Mouse (Mus musculus) kidney, embryonic 14.5 days (tissue): Measurements from ENCODE around the gene Spag9. TPM values are rescaled to one million over a fixed set of nuclear protein-coding genes. Genes with fewer than 3 reads are reported as not detected.
"Not testable (repeated sequence)": the region's sequence is repeated elsewhere in the genome, so short reads cannot be mapped to it uniquely, and the experiment has no call there.

Experiments
- ATAC-seq: fragments of 200-750 bp; cut with Nextera tagmentation; 2 replicates; pipeline ENCODE4 v1.8.0; 2017; ENCODE audit warnings: moderate number of reproducible peaks, mild to moderate bottlenecking, moderate TSS enrichment, moderate library complexity; ENCODE audit not compliant: low FRiP score, low TSS enrichment
- H3K27ac ChIP-seq: fragments of 300-500 bp; sonication (generic); 2 replicates; pipeline ENCODE4 v1.5.1; 2014; ENCODE audit warnings: low read depth, mild to moderate bottlenecking, low read length, moderate library complexity, mixed read lengths
- H3K27me3 ChIP-seq: fragments of 300-500 bp; sonication (generic); 2 replicates; pipeline ENCODE4 v1.6.1; 2014; ENCODE audit warnings: mild to moderate bottlenecking, low read length; ENCODE audit not compliant: control insufficient read depth, insufficient read depth
- H3K36me3 ChIP-seq: fragments of 300-500 bp; sonication (generic); 2 replicates; pipeline ENCODE4 v1.6.1; 2014; ENCODE audit warnings: low read length, mixed read lengths; ENCODE audit not compliant: control insufficient read depth, insufficient read depth
- H3K4me1 ChIP-seq: fragments of 300-500 bp; sonication (generic); 2 replicates; pipeline ENCODE4 v1.6.1; 2014; ENCODE audit warnings: low read length, mixed read lengths; ENCODE audit not compliant: control insufficient read depth, insufficient read depth
- H3K4me2 ChIP-seq: fragments of 300-500 bp; sonication (generic); replicated peaks from 2 replicates; pipeline ENCODE4 v1.6.1; 2014; ENCODE audit warnings: low read depth, mild to moderate bottlenecking, low read length
- H3K4me3 ChIP-seq: fragments of 300-500 bp; sonication (generic); 2 replicates; pipeline ENCODE4 v1.5.1; 2014; ENCODE audit warnings: mild to moderate bottlenecking, low read length
- H3K9ac ChIP-seq: fragments of 300-500 bp; sonication (generic); 2 replicates; pipeline ENCODE4 v1.6.1; 2014; ENCODE audit warnings: low read depth, mild to moderate bottlenecking, low read length, moderate library complexity
- H3K9me3 ChIP-seq: fragments of 300-500 bp; sonication (generic); 2 replicates; pipeline ENCODE4 v1.6.1; 2016; ENCODE audit warnings: low read length; ENCODE audit not compliant: control insufficient read depth
- WGBS: fragments of 180-500 bp; shearing (Covaris S2); extraction: QIAGEN DNeasy Blood & Tissue Kit; methylation state at CpG from one replicate; pipeline ENCODE4 v1.1.7; 2014; 5-methylcytosine and 5-hydroxymethylcytosine counted together
- polyA plus RNA-seq: library from polyadenylated mRNA; unstranded; fragments of >200 nt; fragmentation: Nextera tagmentation; extraction: Ambion mirVana; gene quantifications from 2 replicates; pipeline ENCODE4 v1.2.1, GENCODE M21; 2014

The Spag9 gene
- polyA plus RNA-seq, 1 experiment from 2014 or later = 55.1 TPM

GRCm38 (mm10) chr11:94063941-94064340 lies 68.0 kb downstream of the Spag9 start:
- Histone ChIP-seq H3K9ac (no peak overlapping the region), H3K4me2 (no peak overlapping the region), H3K4me1 (no peaks in the 10 kb centered on the region), H3K9me3 (no peaks in the 10 kb centered on the region), H3K4me3 (no peak overlapping the region), H3K36me3 (peaks cover 12% of the 10 kb centered on the region; the same call in 1 of the 2 replicates), H3K27me3 (no peaks in the 10 kb centered on the region), H3K27ac (no peak overlapping the region)
- WGBS = 95% methylated on average over 5 of the region's 5 CpGs
- no peak for ATAC-seq

DNA sequence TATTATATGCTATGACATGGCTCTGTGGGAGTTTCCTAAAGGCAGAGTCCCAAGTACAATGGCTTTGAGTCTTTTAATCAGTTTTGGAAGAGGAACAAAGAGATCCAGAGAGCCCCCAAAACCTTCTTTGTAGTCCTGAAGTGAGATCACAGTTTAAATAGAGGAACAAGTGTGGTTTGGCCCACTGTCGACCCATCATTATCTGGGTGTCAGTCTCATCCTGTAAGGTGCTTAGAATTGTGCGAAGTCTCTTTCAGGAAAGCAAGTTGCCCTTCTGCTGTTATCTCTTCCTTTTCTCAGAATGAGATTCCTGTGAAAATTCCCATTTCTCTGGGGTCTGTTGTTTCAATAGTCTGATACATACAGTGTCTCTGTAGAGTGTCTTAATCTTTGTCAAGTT lies 74.6 kb downstream of the Spag9 start:
- no peak for ATAC-seq
- no peaks in the 10 kb centered on the region for H3K4me1 ChIP-seq
- H3K27me3 ChIP-seq = no peaks in the 10 kb centered on the region
- H3K4me2 ChIP-seq = no peak overlapping the region
- H3K36me3 ChIP-seq = peaks cover 27% of the 10 kb centered on the region; the same call in 1 of the 2 replicates
- no peak overlapping the region for H3K4me3 ChIP-seq
- no peaks in the 10 kb centered on the region for H3K9me3 ChIP-seq
- WGBS = 82% methylated on average over 2 of the region's 2 CpGs
- no peak overlapping the region for H3K27ac ChIP-seq
- no peak overlapping the region for H3K9ac ChIP-seq

DNA sequence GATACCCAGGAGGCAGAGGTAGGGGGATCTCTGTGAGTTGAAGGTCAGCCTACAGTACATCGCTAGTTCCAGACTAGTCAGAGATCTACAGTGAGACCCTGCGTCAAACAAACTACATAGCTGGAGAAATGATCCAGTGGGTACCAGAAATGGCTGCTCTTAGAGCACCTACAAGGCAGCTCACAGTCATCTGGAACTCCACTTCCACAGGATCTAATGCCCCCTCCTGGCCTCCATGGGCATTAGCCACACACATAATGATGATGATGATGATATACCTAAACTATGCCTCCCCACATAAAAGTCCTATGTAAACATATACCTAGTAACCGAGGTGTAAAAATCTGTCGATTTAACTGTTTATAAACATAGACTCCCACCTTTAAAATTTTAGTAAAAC lies 77.4 kb downstream of the Spag9 start:
- Histone ChIP-seq H3K4me3 (no peak overlapping the region), H3K9me3 (no peaks in the 10 kb centered on the region), H3K27ac (no peak overlapping the region), H3K9ac (no peak overlapping the region), H3K4me1 (no peaks in the 10 kb centered on the region), H3K27me3 (no peaks in the 10 kb centered on the region), H3K36me3 (peaks cover 26% of the 10 kb centered on the region; the same call in 1 of the 2 replicates), H3K4me2 (no peak overlapping the region)
- WGBS = 92% methylated on average over 4 of the region's 4 CpGs
- ATAC-seq = no peak

DNA sequence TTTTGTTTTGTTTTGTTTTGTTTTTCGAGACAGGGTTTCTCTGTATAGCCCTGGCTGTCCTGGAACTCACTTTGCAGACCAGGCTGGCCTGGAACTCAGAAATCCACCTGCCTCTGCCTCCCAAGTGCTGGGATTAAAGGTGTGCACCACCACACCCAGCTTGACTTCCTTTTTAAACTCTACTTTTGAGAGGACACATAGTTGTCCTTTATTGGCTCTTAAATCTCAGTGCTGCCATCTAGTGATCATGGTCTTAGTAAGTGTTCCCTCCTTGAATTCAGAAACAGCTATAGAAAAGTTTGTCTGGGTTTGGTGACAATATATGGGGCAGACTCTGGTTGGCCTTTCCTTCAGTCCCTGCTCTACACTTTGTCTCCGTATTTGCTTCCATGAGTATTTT lies 91.1 kb downstream of the Spag9 start:
- peaks cover 61% of the 10 kb centered on the region for H3K36me3 ChIP-seq
- H3K9me3 ChIP-seq, H3K4me3 ChIP-seq, H3K27me3 ChIP-seq, H3K9ac ChIP-seq, H3K4me2 ChIP-seq, H3K27ac ChIP-seq, H3K4me1 ChIP-seq, ATAC-seq: not testable (repeated sequence)
- 75% methylated on average over 2 of the region's 2 CpGs for WGBS

- no peaks in the 10 kb centered on the region for H3K9me3 ChIP-seq
- H3K4me3 ChIP-seq = no peak overlapping the region
- H3K4me2 ChIP-seq = no peak overlapping the region
- WGBS = 92% methylated on average over 4 of the region's 4 CpGs
- peaks cover 57% of the 10 kb centered on the region for H3K36me3 ChIP-seq
- no peak for ATAC-seq
- no peak overlapping the region for H3K9ac ChIP-seq
- no peaks in the 10 kb centered on the region for H3K27me3 ChIP-seq
- no peak overlapping the region for H3K27ac ChIP-seq
- no peaks in the 10 kb centered on the region for H3K4me1 ChIP-seq
Observed at GRCm38 (mm10) chr11:94090496-94090895, 94.6 kb downstream of the Spag9 start.

GRCm38 (mm10) chr11:94097489-94097888 lies 101.6 kb downstream of the Spag9 start:
- ATAC-seq = no peak
- no peak overlapping the region for H3K4me2 ChIP-seq
- no peak overlapping the region for H3K9ac ChIP-seq
- no peaks in the 10 kb centered on the region for H3K9me3 ChIP-seq
- no peak overlapping the region for H3K4me3 ChIP-seq
- 93% methylated on average over 3 of the region's 3 CpGs for WGBS
- H3K27ac ChIP-seq = no peak overlapping the region
- peaks cover 65% of the 10 kb centered on the region for H3K36me3 ChIP-seq
- no peaks in the 10 kb centered on the region for H3K27me3 ChIP-seq
- no peaks in the 10 kb centered on the region for H3K4me1 ChIP-seq

DNA sequence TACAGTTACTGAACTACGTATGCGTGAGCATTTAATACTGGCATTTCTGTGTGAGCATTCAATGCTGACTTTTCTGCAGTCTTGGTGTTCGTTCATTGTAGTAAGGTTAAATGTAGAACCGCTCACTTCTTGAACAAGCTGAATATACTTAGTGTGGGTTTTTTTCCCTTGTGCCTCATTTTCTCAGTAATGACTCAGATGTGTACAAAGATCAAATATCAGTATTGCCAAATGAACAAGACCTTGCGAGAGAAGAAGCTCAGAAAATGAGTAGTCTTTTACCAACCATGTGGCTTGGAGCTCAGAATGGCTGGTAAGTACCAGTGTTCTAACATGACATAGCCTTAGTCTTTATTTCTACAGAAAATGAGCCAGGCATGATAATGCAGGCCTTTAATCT lies 102.9 kb downstream of the Spag9 start:
- Histone ChIP-seq H3K9me3 (no peaks in the 10 kb centered on the region), H3K4me3 (no peak overlapping the region), H3K4me1 (no peaks in the 10 kb centered on the region), H3K9ac (no peak overlapping the region), H3K27ac (no peak overlapping the region), H3K4me2 (no peak overlapping the region), H3K27me3 (no peaks in the 10 kb centered on the region), H3K36me3 (peaks cover 66% of the 10 kb centered on the region)
- 94% methylated on average over 5 of the region's 5 CpGs for WGBS
- no peak for ATAC-seq

DNA sequence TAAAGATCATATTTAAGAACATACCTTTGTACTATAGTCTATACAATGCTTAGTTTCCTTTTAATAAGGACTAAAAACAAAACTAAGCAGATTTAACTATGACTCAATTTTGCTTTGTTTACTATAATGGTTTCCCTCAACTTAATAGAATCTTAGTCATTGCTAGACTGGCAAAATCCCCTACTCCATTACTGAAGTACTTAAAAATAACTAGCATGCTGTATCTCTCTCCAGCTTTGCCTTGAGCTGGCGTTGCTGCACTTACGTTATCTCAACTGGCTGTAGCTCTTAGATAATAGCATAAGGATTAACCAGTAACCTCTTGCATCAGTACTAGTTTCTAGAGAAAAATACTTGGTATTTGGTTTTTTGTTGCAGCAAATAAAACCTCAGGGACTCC lies 117.9 kb downstream of the Spag9 start:
- ATAC-seq = no peak
- H3K9ac ChIP-seq = no peak overlapping the region
- peaks cover 39% of the 10 kb centered on the region for H3K36me3 ChIP-seq
- H3K27ac ChIP-seq = no peak overlapping the region
- H3K27me3 ChIP-seq = no peaks in the 10 kb centered on the region
- H3K4me2 ChIP-seq = no peak overlapping the region
- 96% methylated on average over 2 of the region's 2 CpGs for WGBS
- no peaks in the 10 kb centered on the region for H3K4me1 ChIP-seq
- no peaks in the 10 kb centered on the region for H3K9me3 ChIP-seq
- no peak overlapping the region for H3K4me3 ChIP-seq

GRCm38 (mm10) chr11:94115408-94115807 lies 119.5 kb downstream of the Spag9 start:
- Histone ChIP-seq H3K4me3 (no peak overlapping the region), H3K9ac (no peak overlapping the region), H3K36me3 (peaks cover 33% of the 10 kb centered on the region), H3K27me3 (no peaks in the 10 kb centered on the region), H3K4me2 (no peak overlapping the region), H3K4me1 (no peaks in the 10 kb centered on the region), H3K27ac (no peak overlapping the region), H3K9me3 (no peaks in the 10 kb centered on the region)
- ATAC-seq = no peak
- 96% methylated on average over 5 of the region's 5 CpGs for WGBS

GRCm38 (mm10) chr11:94116655-94117054 lies 120.8 kb downstream of the Spag9 start:
- H3K36me3 ChIP-seq = peaks cover 36% of the 10 kb centered on the region
- H3K4me3 ChIP-seq = no peak overlapping the region
- H3K4me1 ChIP-seq = no peaks in the 10 kb centered on the region
- H3K9ac ChIP-seq = no peak overlapping the region
- ATAC-seq = no peak
- no peak overlapping the region for H3K4me2 ChIP-seq
- H3K27me3 ChIP-seq = no peaks in the 10 kb centered on the region
- H3K27ac ChIP-seq = no peak overlapping the region
- no peaks in the 10 kb centered on the region for H3K9me3 ChIP-seq
- 95% methylated on average over 7 of the region's 7 CpGs for WGBS
